Mouse (Mus musculus): ENCODE measurements at regions not wholly inside any gene's neighbourhood (a gene's known extent, or its start where the extent isn't known, plus 50 kb on each side); places are given as distances from the start of the nearest gene placed in this dataset.

- TF ChIP-seq BHLHE40 (IDR thresholded peaks at IDR 0.05; ENCODE audit: borderline replicate concordance, low read depth, low read length) (no peak), TBP (IDR thresholded peaks at IDR 0.05; ENCODE audit: low read depth, low read length) (no peak), POLR2AphosphoS2 (IDR thresholded peaks at IDR 0.05; ENCODE audit: low read length) (no peak), CTCF (IDR thresholded peaks at IDR 0.05 in 2 of 3, conservative IDR thresholded peaks at IDR 0.05 in 1 of 3; ENCODE audit: control insufficient read depth in 1 of 3, insufficient read depth in 1 of 3, low read depth in 2 of 3, low read length in 3 of 3, poor library complexity in 1 of 3, severe bottlenecking in 1 of 3) (no peak), GABPA (IDR thresholded peaks at IDR 0.05; ENCODE audit: low read depth, low read length) (no peak)
Measured at GRCm38 (mm10) chr6:107394611-107395010, 135.0 kb upstream of the Lrrn1 start.

Data from MEL (cell line).